Mouse (Mus musculus): ENCODE measurements around the gene Meis3. TPM values are rescaled to one million over a fixed set of nuclear protein-coding genes. Genes with fewer than 3 reads are reported as not detected.

Gene Meis3
- polyA plus RNA-seq, 1 experiment from 2014 or later, result 19.7 TPM

GRCm38 (mm10) chr7:16132161-16132581, 42.7 kb upstream of the Meis3 start:
- Histone ChIP-seq H3K36me3 (ENCODE audit: control insufficient read depth, insufficient read depth, low read length) (0 out of 2 replicates have a peak, but pooled peaks cover 3% of the 10 kb centered on the region), H3K27ac (ENCODE audit: low read depth, low read length) (no peak overlapping the region), H3K9ac (ENCODE audit: low read depth, low read length) (no peak overlapping the region), H3K9me3 (replicated peaks; ENCODE audit: control insufficient read depth, low read length) (no peaks in the 10 kb centered on the region), H3K4me1 (ENCODE audit: control insufficient read depth, insufficient read depth, low read length) (peaks cover 19% of the 10 kb centered on the region; the same call in 1 of the 2 replicates), H3K4me2 (no peak overlapping the region; the same call in 1 of the 2 replicates), H3K27me3 (ENCODE audit: control insufficient read depth, insufficient read depth, low read length) (peaks cover 8% of the 10 kb centered on the region), H3K4me3 (ENCODE audit: low read depth, low read length) (no peak overlapping the region)
- no peak for ATAC-seq (replicated peaks; ENCODE audit: insufficient number of reproducible peaks, low FRiP score, low TSS enrichment)
- WGBS (ENCODE audit: insufficient replicate concordance), result 13% methylated on average over 7 of the region's 7 CpGs

- WGBS (ENCODE audit: insufficient replicate concordance), result 52% methylated on average over 3 of the region's 3 CpGs
- Histone ChIP-seq H3K27ac (ENCODE audit: low read depth, low read length) (no peak overlapping the region), H3K36me3 (ENCODE audit: control insufficient read depth, insufficient read depth, low read length) (no peaks in the 10 kb centered on the region), H3K9ac (ENCODE audit: low read depth, low read length) (no peak overlapping the region), H3K4me2 (no peak overlapping the region), H3K4me3 (ENCODE audit: low read depth, low read length) (no peak overlapping the region), H3K27me3 (ENCODE audit: control insufficient read depth, insufficient read depth, low read length) (peaks cover 8% of the 10 kb centered on the region), H3K9me3 (replicated peaks; ENCODE audit: control insufficient read depth, low read length) (no peaks in the 10 kb centered on the region), H3K4me1 (ENCODE audit: control insufficient read depth, insufficient read depth, low read length) (peaks cover 19% of the 10 kb centered on the region; the same call in 1 of the 2 replicates)
- ATAC-seq (replicated peaks; ENCODE audit: insufficient number of reproducible peaks, low FRiP score, low TSS enrichment), result no peak
These were observed 42.0 kb upstream of the Meis3 start for GRCm38 (mm10) chr7:16132926-16133325.

- Histone ChIP-seq H3K27ac (ENCODE audit: low read depth, low read length) (no peak overlapping the region), H3K4me2 (no peak overlapping the region), H3K27me3 (ENCODE audit: control insufficient read depth, insufficient read depth, low read length) (peaks cover 8% of the 10 kb centered on the region), H3K9me3 (replicated peaks; ENCODE audit: control insufficient read depth, low read length) (no peaks in the 10 kb centered on the region), H3K9ac (ENCODE audit: low read depth, low read length) (no peak overlapping the region), H3K36me3 (ENCODE audit: control insufficient read depth, insufficient read depth, low read length) (no peaks in the 10 kb centered on the region), H3K4me1 (ENCODE audit: control insufficient read depth, insufficient read depth, low read length) (peaks cover 18% of the 10 kb centered on the region; the same call in 1 of the 2 replicates), H3K4me3 (ENCODE audit: low read depth, low read length) (no peak overlapping the region)
- WGBS (ENCODE audit: insufficient replicate concordance), result 85% methylated on average over 9 of the region's 9 CpGs
- ATAC-seq (replicated peaks; ENCODE audit: insufficient number of reproducible peaks, low FRiP score, low TSS enrichment), result no peak
These were observed 41.2 kb upstream of the Meis3 start for GRCm38 (mm10) chr7:16133691-16134090.

GRCm38 (mm10) chr7:16134951-16135392, 39.9 kb upstream of the Meis3 start:
- no peak overlapping the region for H3K9ac ChIP-seq (ENCODE audit: low read depth, low read length)
- H3K4me1 ChIP-seq (ENCODE audit: control insufficient read depth, insufficient read depth, low read length), result peaks cover 11% of the 10 kb centered on the region; the same call in 1 of the 2 replicates
- no peak overlapping the region for H3K27ac ChIP-seq (ENCODE audit: low read depth, low read length)
- H3K4me3 ChIP-seq (ENCODE audit: low read depth, low read length), result no peak overlapping the region
- ATAC-seq (replicated peaks; ENCODE audit: insufficient number of reproducible peaks, low FRiP score, low TSS enrichment), result no peak
- no peaks in the 10 kb centered on the region for H3K36me3 ChIP-seq (ENCODE audit: control insufficient read depth, insufficient read depth, low read length)
- no peaks in the 10 kb centered on the region for H3K9me3 ChIP-seq (replicated peaks; ENCODE audit: control insufficient read depth, low read length)
- no peak overlapping the region for H3K4me2 ChIP-seq
- peaks cover 8% of the 10 kb centered on the region for H3K27me3 ChIP-seq (ENCODE audit: control insufficient read depth, insufficient read depth, low read length)
- WGBS (ENCODE audit: insufficient replicate concordance), result 66% methylated on average over 7 of the region's 7 CpGs

- H3K4me2 ChIP-seq, result no peak overlapping the region
- H3K9me3 ChIP-seq (replicated peaks; ENCODE audit: control insufficient read depth, low read length), result no peaks in the 10 kb centered on the region
- no peak for ATAC-seq (replicated peaks; ENCODE audit: insufficient number of reproducible peaks, low FRiP score, low TSS enrichment)
- no peak overlapping the region for H3K27ac ChIP-seq (ENCODE audit: low read depth, low read length)
- H3K4me1 ChIP-seq (ENCODE audit: control insufficient read depth, insufficient read depth, low read length), result no peaks in the 10 kb centered on the region
- H3K9ac ChIP-seq (ENCODE audit: low read depth, low read length), result no peak overlapping the region
- 30% methylated on average over 27 of the region's 27 CpGs for WGBS (ENCODE audit: insufficient replicate concordance)
- H3K27me3 ChIP-seq (ENCODE audit: control insufficient read depth, insufficient read depth, low read length), result peaks cover 31% of the 10 kb centered on the region
- no peak overlapping the region for H3K4me3 ChIP-seq (ENCODE audit: low read depth, low read length)
- H3K36me3 ChIP-seq (ENCODE audit: control insufficient read depth, insufficient read depth, low read length), result no peaks in the 10 kb centered on the region
These were observed 28.1 kb upstream of the Meis3 start for GRCm38 (mm10) chr7:16146489-16147410.

- no peak overlapping the region for H3K4me3 ChIP-seq (ENCODE audit: low read depth, low read length)
- H3K9me3 ChIP-seq (replicated peaks; ENCODE audit: control insufficient read depth, low read length), result no peaks in the 10 kb centered on the region
- no peak overlapping the region for H3K4me2 ChIP-seq
- H3K9ac ChIP-seq (ENCODE audit: low read depth, low read length), result no peak overlapping the region
- no peak for ATAC-seq (replicated peaks; ENCODE audit: insufficient number of reproducible peaks, low FRiP score, low TSS enrichment)
- 14% methylated on average over 15 of the region's 15 CpGs for WGBS (ENCODE audit: insufficient replicate concordance)
- peaks cover 31% of the 10 kb centered on the region for H3K27me3 ChIP-seq (ENCODE audit: control insufficient read depth, insufficient read depth, low read length)
- no peaks in the 10 kb centered on the region for H3K4me1 ChIP-seq (ENCODE audit: control insufficient read depth, insufficient read depth, low read length)
- H3K36me3 ChIP-seq (ENCODE audit: control insufficient read depth, insufficient read depth, low read length), result no peaks in the 10 kb centered on the region
- H3K27ac ChIP-seq (ENCODE audit: low read depth, low read length), result no peak overlapping the region
These were observed 27.2 kb upstream of the Meis3 start for GRCm38 (mm10) chr7:16147643-16148042.

- Histone ChIP-seq H3K9ac (ENCODE audit: low read depth, low read length) (no peak overlapping the region), H3K4me3 (ENCODE audit: low read depth, low read length) (no peak overlapping the region), H3K36me3 (ENCODE audit: control insufficient read depth, insufficient read depth, low read length) (no peaks in the 10 kb centered on the region), H3K27ac (ENCODE audit: low read depth, low read length) (no peak overlapping the region), H3K4me1 (ENCODE audit: control insufficient read depth, insufficient read depth, low read length) (no peaks in the 10 kb centered on the region), H3K27me3 (ENCODE audit: control insufficient read depth, insufficient read depth, low read length) (peaks cover 31% of the 10 kb centered on the region), H3K4me2 (no peak overlapping the region), H3K9me3 (replicated peaks; ENCODE audit: control insufficient read depth, low read length) (no peaks in the 10 kb centered on the region)
- 54% methylated on average over 5 of the region's 5 CpGs for WGBS (ENCODE audit: insufficient replicate concordance)
- ATAC-seq (replicated peaks; ENCODE audit: insufficient number of reproducible peaks, low FRiP score, low TSS enrichment), result no peak
These were observed 25.6 kb upstream of the Meis3 start for GRCm38 (mm10) chr7:16149241-16149640.

GRCm38 (mm10) chr7:16150191-16151145, 24.4 kb upstream of the Meis3 start:
- Histone ChIP-seq H3K4me1 (ENCODE audit: control insufficient read depth, insufficient read depth, low read length) (0 out of 2 replicates have a peak, but pooled peaks cover 3% of the 10 kb centered on the region), H3K27ac (ENCODE audit: low read depth, low read length) (no peak overlapping the region), H3K9ac (ENCODE audit: low read depth, low read length) (no peak overlapping the region), H3K9me3 (replicated peaks; ENCODE audit: control insufficient read depth, low read length) (no peaks in the 10 kb centered on the region), H3K4me2 (no peak overlapping the region), H3K36me3 (ENCODE audit: control insufficient read depth, insufficient read depth, low read length) (no peaks in the 10 kb centered on the region), H3K4me3 (ENCODE audit: low read depth, low read length) (no peak overlapping the region), H3K27me3 (ENCODE audit: control insufficient read depth, insufficient read depth, low read length) (peaks cover 25% of the 10 kb centered on the region)
- WGBS (ENCODE audit: insufficient replicate concordance), result 67% methylated on average over 9 of the region's 9 CpGs
- ATAC-seq (replicated peaks; ENCODE audit: insufficient number of reproducible peaks, low FRiP score, low TSS enrichment), result no peak

All from heart, embryonic 11.5 days (tissue).